Mouse (Mus musculus): ENCODE results near the gene Gm8720.
"Not testable (repeated sequence)": the region's sequence is repeated elsewhere in the genome, so short reads cannot be mapped to it uniquely, and the experiment has no call there.

DNA sequence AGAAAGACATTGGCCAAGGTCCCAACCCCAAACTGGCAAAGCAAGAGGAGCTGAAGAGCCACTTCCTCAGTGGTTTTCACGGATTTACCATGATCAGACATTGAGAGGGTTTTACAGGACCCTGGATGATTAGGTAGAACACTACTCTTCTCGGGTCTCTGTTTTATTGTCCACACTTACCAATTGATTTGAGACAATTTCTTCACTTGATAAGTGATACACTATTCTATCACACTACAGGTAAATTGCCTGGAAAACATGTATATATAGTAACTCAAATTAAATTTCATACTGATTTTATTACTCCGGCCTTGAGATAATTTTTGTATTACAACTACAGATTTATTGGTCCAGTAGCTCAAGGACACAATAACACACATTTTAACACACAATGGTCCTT, 47.4 kb downstream of the Gm8720 start, which contains the start of gene Gm4216:
- TF ChIP-seq CTCF (IDR thresholded peaks at IDR 0.05; ENCODE audit: borderline replicate concordance, insufficient read depth, low read depth, low read length); POLR2A (IDR thresholded peaks at IDR 0.05; ENCODE audit: borderline replicate concordance, insufficient read depth, low read length): not testable (repeated sequence)

Measured in cerebellum, adult 2 months (tissue).